Mouse (Mus musculus) liver, embryonic 16.5 days (tissue): Measurements from ENCODE around the gene Apln. TPM values are rescaled to one million over a fixed set of nuclear protein-coding genes. Genes with fewer than 3 reads are reported as not detected.

Source experiments
- ATAC-seq: fragments of 200-750 bp; cut with Nextera tagmentation; 2 replicates; pipeline ENCODE4 v1.8.0; 2017; ENCODE audit warnings: low read depth, mild to moderate bottlenecking, moderate number of reproducible peaks, moderate library complexity
- H3K27ac ChIP-seq: fragments of 300-500 bp; sonication (generic); 2 replicates; pipeline ENCODE4 v1.5.1; 2014; ENCODE audit warnings: mild to moderate bottlenecking, low read length
- H3K27me3 ChIP-seq: fragments of 300-500 bp; sonication (generic); 2 replicates; pipeline ENCODE4 v1.6.1; 2014; ENCODE audit warnings: low read depth, low read length, mixed read lengths; ENCODE audit not compliant: control insufficient read depth, insufficient read depth
- H3K36me3 ChIP-seq: fragments of 300-500 bp; sonication (generic); 2 replicates; pipeline ENCODE4 v1.6.1; 2014; ENCODE audit warnings: mild to moderate bottlenecking; ENCODE audit not compliant: control insufficient read depth, insufficient read depth
- H3K4me1 ChIP-seq: fragments of 300-500 bp; sonication (generic); 2 replicates; pipeline ENCODE4 v1.6.1; 2014; ENCODE audit warnings: low read depth, low read length, mixed read lengths; ENCODE audit not compliant: control insufficient read depth
- H3K4me2 ChIP-seq: fragments of 300-500 bp; sonication (generic); 2 replicates; pipeline ENCODE4 v1.6.1; 2014; ENCODE audit warnings: low read depth, low read length, mixed read lengths
- H3K4me3 ChIP-seq: fragments of 300-500 bp; sonication (generic); 2 replicates; pipeline ENCODE4 v1.5.1; 2014; ENCODE audit warnings: low read depth, mild to moderate bottlenecking, low read length
- H3K9ac ChIP-seq: fragments of 300-500 bp; sonication (generic); 2 replicates; pipeline ENCODE4 v1.6.1; 2014; ENCODE audit warnings: low read depth, low read length
- H3K9me3 ChIP-seq: fragments of 300-500 bp; sonication (generic); replicated peaks from 2 replicates; pipeline ENCODE4 v1.6.1; 2016; ENCODE audit warnings: low read length; ENCODE audit not compliant: control insufficient read depth
- WGBS: fragments of 180-500 bp; shearing (Covaris S2); extraction: QIAGEN DNeasy Blood & Tissue Kit; methylation state at CpG from one replicate; pipeline ENCODE4 v1.1.7; 2014; ENCODE audit not compliant: insufficient replicate concordance; 5-methylcytosine and 5-hydroxymethylcytosine counted together
- polyA plus RNA-seq: library from polyadenylated mRNA; unstranded; fragments of >200 nt; fragmentation: Nextera tagmentation; extraction: Ambion mirVana; gene quantifications from 2 replicates; pipeline ENCODE4 v1.2.1, GENCODE M21; 2015

The Apln gene
- polyA plus RNA-seq, 1 experiment from 2014 or later: 0.22 TPM

DNA sequence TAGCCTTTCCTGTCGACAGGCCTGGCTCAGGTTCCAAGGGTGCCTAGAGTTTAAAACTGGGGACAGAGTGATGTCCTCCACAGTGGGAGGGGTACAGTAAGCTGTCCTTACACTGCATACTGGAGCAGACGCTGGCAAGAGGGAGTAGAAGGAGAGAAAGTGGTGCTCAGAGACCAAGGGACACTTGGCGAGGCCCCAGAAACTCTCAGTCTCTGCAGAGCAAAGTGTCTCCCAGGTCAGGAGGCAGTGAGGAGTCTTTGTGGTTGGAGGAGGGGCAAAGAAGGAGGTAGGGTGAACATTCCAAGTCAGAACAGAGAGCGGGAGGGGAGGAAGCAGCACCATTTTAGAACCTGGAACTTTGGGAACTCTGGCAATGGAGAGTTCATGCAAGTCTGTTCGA, 2.8 kb downstream of the Apln start:
- Histone ChIP-seq H3K4me1 (no peaks in the 10 kb centered on the region), H3K9ac (no peak overlapping the region), H3K4me2 (no peak overlapping the region), H3K27ac (no peak overlapping the region), H3K27me3 (peaks cover 36% of the 10 kb centered on the region), H3K36me3 (no peaks in the 10 kb centered on the region), H3K4me3 (no peak overlapping the region), H3K9me3 (no peaks in the 10 kb centered on the region)
- no peak for ATAC-seq
- 58% methylated on average over 5 of the region's 5 CpGs for WGBS

DNA sequence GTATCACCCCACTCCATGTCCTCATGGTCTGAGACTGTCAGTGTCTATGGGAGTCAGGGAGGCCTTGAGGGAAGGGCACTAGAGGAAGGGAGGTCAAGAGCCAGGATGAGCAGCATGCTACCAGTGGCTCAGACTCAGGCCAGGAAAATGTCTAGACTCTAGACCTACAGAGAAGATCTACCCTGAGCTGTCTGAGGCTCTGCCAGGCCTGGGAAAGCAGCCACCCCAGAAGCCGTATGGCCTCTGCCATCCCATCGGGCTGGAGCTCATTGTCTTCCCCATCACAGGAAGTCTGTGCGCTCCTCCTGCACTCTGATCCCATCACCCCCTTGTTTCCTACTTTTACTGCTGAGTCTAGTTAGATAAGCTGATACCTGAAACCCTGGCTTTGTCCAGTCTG, 4.1 kb downstream of the Apln start:
- no peak for ATAC-seq
- H3K27me3 ChIP-seq: peaks cover 30% of the 10 kb centered on the region

DNA sequence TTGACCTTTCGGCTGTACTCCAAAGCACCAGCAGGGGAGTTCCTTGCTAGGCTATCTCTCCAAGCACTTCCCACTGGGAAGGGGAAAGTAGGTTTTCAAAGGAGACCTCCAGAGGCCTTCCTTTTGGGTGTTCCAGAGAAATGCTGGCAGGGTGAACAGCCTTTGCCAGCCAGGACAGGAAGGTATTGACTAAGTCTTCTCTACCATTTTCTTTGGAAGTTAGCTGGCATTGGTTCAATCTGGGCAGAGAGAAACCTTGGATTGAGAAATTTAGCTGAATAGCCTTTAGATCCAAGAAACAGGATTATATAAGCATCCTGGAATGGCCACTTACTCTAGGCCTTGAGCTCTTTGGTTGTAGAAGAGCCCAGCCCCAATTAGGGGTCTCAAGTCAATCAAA, 11.8 kb downstream of the Apln start:
- ATAC-seq: no peak
- no peaks in the 10 kb centered on the region for H3K36me3 ChIP-seq

More for the DNA sequence above, 4.1 kb downstream of the Apln start:
- H3K9ac ChIP-seq: no peak overlapping the region
- H3K27ac ChIP-seq: no peak overlapping the region
- 78% methylated on average over 3 of the region's 3 CpGs for WGBS
- no peak overlapping the region for H3K4me2 ChIP-seq
- no peaks in the 10 kb centered on the region for H3K9me3 ChIP-seq
- no peak overlapping the region for H3K4me3 ChIP-seq
- no peaks in the 10 kb centered on the region for H3K36me3 ChIP-seq
- no peaks in the 10 kb centered on the region for H3K4me1 ChIP-seq

DNA sequence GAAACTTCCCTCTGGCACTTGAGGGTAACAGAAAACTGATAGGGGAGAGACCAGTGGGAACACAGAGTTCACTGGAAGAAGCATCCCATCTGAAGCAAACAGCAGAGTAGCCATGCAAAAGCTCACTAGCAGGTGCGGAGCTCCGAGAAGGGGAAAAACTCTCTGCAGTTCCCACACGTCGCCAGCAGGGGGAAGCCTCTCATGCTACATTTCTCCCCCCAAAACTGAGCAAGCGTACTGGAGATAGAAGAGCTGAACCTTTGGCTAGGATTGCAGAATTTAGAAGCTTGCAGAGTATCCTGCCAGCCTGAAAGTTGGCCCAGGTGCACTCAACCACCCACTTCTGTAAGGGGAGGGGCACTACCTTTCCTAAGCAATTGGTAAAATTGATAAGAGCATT, 14.7 kb downstream of the Apln start:
- no peak for ATAC-seq
- WGBS: 14% methylated on average over 5 of the region's 5 CpGs
- Histone ChIP-seq H3K4me2 (no peak overlapping the region), H3K36me3 (no peaks in the 10 kb centered on the region), H3K4me1 (no peaks in the 10 kb centered on the region), H3K27ac (no peak overlapping the region), H3K27me3 (no peaks in the 10 kb centered on the region; the same call in 1 of the 2 replicates), H3K4me3 (no peak overlapping the region), H3K9me3 (no peaks in the 10 kb centered on the region), H3K9ac (no peak overlapping the region)

More for the DNA sequence above, 11.8 kb downstream of the Apln start:
- H3K4me1 ChIP-seq: no peaks in the 10 kb centered on the region
- no peaks in the 10 kb centered on the region; the same call in 1 of the 2 replicates for H3K27me3 ChIP-seq
- WGBS: 54% methylated on average over 1 of the region's 1 CpGs
- H3K9me3 ChIP-seq: no peaks in the 10 kb centered on the region
- no peak overlapping the region for H3K9ac ChIP-seq
- H3K4me3 ChIP-seq: no peak overlapping the region
- no peak overlapping the region for H3K4me2 ChIP-seq
- H3K27ac ChIP-seq: no peak overlapping the region

DNA sequence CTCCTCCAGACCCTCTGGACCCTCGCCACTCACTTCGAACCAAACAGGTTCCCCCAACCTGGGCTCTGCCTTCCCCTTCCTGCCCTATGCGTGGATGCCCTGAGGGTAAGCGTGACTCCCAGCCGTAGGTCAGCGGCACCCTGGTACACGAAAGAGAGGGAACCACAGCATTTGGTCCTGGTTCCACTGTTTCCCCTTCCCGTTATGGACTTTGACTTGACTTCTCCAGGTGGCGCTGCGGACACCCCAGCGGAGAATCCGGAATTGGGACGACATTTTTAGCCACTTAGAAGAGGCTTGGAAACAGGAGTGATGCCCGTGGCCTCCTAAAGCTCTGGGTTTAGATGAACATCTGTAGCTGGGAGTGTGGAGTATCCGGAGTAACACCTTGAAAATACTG, 15.3 kb downstream of the Apln start:
- ATAC-seq: no peak
- Histone ChIP-seq H3K9me3 (no peaks in the 10 kb centered on the region), H3K4me3 (no peak overlapping the region), H3K27me3 (no peaks in the 10 kb centered on the region; the same call in 1 of the 2 replicates), H3K4me2 (no peak overlapping the region), H3K4me1 (no peaks in the 10 kb centered on the region), H3K9ac (no peak overlapping the region), H3K27ac (no peak overlapping the region), H3K36me3 (no peaks in the 10 kb centered on the region)
- 34% methylated on average over 15 of the region's 15 CpGs for WGBS

DNA sequence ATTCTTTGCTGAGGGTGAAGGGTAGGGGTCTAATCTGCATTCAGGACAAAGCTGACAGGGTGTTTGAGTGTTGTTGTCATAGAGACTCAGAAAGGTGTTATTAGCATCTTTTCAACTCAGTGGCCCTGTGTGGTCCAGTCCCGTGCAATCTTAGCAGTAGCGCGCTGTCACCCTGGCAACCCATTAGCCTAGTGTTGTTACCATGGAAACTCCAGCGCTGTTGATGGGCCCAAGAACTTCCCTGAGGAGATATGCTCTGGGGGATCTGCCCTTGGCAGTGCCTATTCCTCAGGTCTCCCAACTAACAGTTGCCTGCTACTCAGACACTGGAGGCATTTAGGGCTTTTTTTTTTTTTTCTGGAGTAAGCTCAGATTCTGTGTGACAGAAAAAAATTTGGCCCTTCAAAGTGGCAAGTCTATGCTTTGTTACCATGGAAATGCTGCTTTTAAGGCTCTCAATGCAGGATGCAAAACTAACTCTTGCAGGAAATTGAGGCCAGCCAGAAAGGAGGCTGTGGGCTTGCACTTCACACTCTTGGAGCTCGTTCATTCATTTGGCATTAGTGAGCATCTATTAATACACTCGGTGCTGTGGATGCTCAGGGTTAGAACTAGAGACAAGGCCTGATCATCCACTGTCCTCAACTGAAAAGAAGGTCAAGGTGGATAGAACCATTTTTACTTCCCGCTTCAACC, 17.6 kb downstream of the Apln start:
- no peak overlapping the region for H3K9ac ChIP-seq
- no peak for ATAC-seq
- WGBS: 55% methylated on average over 7 of the region's 7 CpGs
- no peaks in the 10 kb centered on the region for H3K36me3 ChIP-seq
- H3K27me3 ChIP-seq: no peaks in the 10 kb centered on the region; the same call in 1 of the 2 replicates
- H3K9me3 ChIP-seq: no peaks in the 10 kb centered on the region
- H3K4me3 ChIP-seq: no peak overlapping the region
- H3K4me1 ChIP-seq: no peaks in the 10 kb centered on the region
- no peak overlapping the region for H3K4me2 ChIP-seq
- H3K27ac ChIP-seq: no peak overlapping the region

DNA sequence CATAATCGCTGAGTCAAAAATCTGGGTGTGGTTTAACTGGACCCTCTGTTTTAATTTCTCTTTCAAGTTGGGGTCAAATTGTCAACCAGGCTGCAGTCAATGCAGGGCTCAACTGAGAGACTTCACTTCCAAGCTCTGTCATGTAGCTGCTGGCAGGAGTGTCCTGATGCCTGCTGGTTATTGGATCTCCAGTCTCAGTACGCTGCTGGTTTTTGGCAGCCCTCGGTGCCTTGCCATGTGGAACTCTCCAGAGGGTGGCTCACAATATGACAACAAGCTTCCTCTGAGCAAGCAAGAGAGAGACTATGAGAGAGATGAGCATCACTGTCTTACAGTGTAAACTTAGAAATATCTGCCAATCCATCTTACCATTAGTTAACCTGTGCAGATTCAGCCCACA, 23.0 kb downstream of the Apln start:
- ATAC-seq: no peak
- Histone ChIP-seq H3K27me3 (no peaks in the 10 kb centered on the region), H3K36me3 (no peaks in the 10 kb centered on the region), H3K9me3 (no peaks in the 10 kb centered on the region), H3K4me3 (no peak overlapping the region), H3K9ac (no peak overlapping the region), H3K4me1 (no peaks in the 10 kb centered on the region), H3K27ac (no peak overlapping the region), H3K4me2 (no peak overlapping the region)
- 79% methylated on average over 3 of the region's 3 CpGs for WGBS

DNA sequence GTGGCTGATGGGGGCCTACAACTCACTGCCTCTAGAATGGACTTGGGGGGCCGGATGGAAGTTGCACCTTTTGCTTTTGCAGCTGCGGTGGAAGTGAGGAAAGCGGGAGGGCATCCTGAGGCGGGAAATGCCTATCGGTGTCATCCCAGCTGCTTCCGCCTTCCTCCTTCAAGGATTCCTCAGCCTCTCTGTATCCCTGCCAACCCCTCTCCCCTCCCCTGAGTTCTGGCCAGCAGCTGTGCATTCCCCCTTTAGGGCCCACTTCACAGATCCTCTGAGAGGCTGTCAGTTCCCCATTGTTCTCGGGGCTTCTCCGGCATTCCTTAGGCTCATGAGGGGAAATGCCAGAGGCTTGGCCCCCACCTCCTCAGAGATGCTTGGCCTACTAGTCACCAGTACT, 28.6 kb downstream of the Apln start:
- no peak overlapping the region for H3K4me3 ChIP-seq
- no peak overlapping the region for H3K27ac ChIP-seq
- no peaks in the 10 kb centered on the region for H3K36me3 ChIP-seq
- H3K4me2 ChIP-seq: no peak overlapping the region
- H3K9ac ChIP-seq: no peak overlapping the region
- H3K27me3 ChIP-seq: no peaks in the 10 kb centered on the region
- no peak for ATAC-seq
- no peaks in the 10 kb centered on the region for H3K4me1 ChIP-seq
- 57% methylated on average over 8 of the region's 8 CpGs for WGBS
- no peaks in the 10 kb centered on the region for H3K9me3 ChIP-seq

DNA sequence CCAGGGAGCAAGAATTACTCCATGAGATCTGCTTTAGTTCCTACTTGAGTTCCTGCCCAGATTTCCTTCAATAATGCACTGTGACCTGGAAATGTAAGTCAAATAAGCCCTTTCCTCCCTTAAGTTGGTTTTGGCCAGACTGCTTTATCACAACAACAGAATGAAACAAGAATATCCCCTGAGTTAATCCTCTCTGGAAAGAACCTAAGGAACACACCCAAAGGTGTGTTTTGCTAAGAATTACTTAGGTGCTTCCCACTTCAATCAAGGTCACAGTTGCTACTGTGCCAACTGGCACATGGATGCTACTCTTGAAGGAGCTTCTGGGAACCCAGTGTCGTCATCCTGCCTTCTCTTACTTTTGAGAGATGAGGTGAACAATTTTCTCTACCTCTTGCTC, 29.9 kb downstream of the Apln start:
- H3K36me3 ChIP-seq: no peaks in the 10 kb centered on the region
- H3K27ac ChIP-seq: no peak overlapping the region
- no peak overlapping the region for H3K4me3 ChIP-seq
- H3K27me3 ChIP-seq: no peaks in the 10 kb centered on the region
- no peak overlapping the region for H3K4me2 ChIP-seq
- H3K4me1 ChIP-seq: no peaks in the 10 kb centered on the region
- ATAC-seq: no peak
- no peak overlapping the region for H3K9ac ChIP-seq
- WGBS: 65% methylated on average over 1 of the region's 1 CpGs
- H3K9me3 ChIP-seq: no peaks in the 10 kb centered on the region
